Mouse (Mus musculus) heart, adult 2 months (tissue): ENCODE results near the gene Spdl1.
"Not testable (repeated sequence)": the region's sequence is repeated elsewhere in the genome, so short reads cannot be mapped to it uniquely, and the experiment has no call there.

ENCODE experiments used
- CTCF ChIP-seq: fragments of 200-600 bp; IDR thresholded peaks from 2 replicates; pipeline ENCODE4 v1.8.1; 2022; ENCODE audit warnings: antibody characterized with exemption, mild to moderate bottlenecking, moderate library complexity
- EP300 ChIP-seq: fragments of 200-500 bp; IDR thresholded peaks from 2 replicates; pipeline ENCODE4 v1.6.1; 2011; ENCODE audit warnings: low read depth, low read length, control low read depth; ENCODE audit not compliant: insufficient read depth

GRCm38 (mm10) chr11:34805026-34805425 is 28.4 kb downstream of the Spdl1 start:
- TF ChIP-seq EP300, CTCF: not testable (repeated sequence)
